Mouse (Mus musculus): ENCODE measurements at regions not wholly inside any gene's neighbourhood (a gene's known extent, or its start where the extent isn't known, plus 50 kb on each side); places are given as distances from the start of the nearest gene placed in this dataset.

- Histone ChIP-seq H3K9ac (replicated peaks; ENCODE audit: low read depth, low read length) (no peak overlapping the region), H3K4me1 (ENCODE audit: control insufficient read depth, insufficient read depth, low read length) (no peaks in the 10 kb centered on the region), H3K27me3 (ENCODE audit: control insufficient read depth, insufficient read depth, low read length) (no peaks in the 10 kb centered on the region), H3K36me3 (ENCODE audit: control insufficient read depth, insufficient read depth, low read length) (no peaks in the 10 kb centered on the region), H3K4me2 (ENCODE audit: low read depth, low read length) (no peak overlapping the region), H3K9me3 (ENCODE audit: control insufficient read depth, low read length) (no peaks in the 10 kb centered on the region), H3K27ac (ENCODE audit: low read depth, low read length) (no peak overlapping the region), H3K4me3 (ENCODE audit: low read depth, low read length) (no peak overlapping the region)
- 64% methylated on average over 2 of the region's 2 CpGs for WGBS
- ATAC-seq (ENCODE audit: low read depth), result no peak
Observed at GRCm38 (mm10) chr16:62506725-62507482, 279.7 kb downstream of the Nsun3 start.

GRCm38 (mm10) chr16:62500870-62501269 is 285.7 kb downstream of the Nsun3 start:
- ATAC-seq (ENCODE audit: low read depth), result peak; percentile 28; the same call in 1 of the 2 replicates
- no peaks in the 10 kb centered on the region for H3K4me1 ChIP-seq (ENCODE audit: control insufficient read depth, insufficient read depth, low read length)
- 73% methylated on average over 6 of the region's 6 CpGs for WGBS

DNA sequence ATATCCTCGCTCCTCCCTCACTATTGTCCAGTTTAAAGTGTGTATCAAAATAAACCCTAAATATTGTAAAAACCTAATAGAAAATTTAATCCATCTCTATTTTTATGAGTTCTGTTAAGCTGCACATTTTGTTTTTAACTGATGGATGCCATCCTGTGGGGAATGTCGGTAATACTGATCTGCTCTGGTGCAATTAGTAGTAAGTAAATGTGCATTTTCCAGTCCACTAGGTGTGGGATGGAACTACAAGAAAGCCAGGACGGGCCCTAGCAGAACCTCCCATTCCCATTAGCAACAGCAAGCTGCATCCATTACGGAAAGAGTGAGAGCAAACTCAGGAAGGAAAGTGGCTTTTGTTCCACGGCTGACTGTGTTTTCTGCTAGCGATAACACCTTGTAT is 286.3 kb downstream of the Nsun3 start:
- no peaks in the 10 kb centered on the region for H3K9me3 ChIP-seq (ENCODE audit: control insufficient read depth, low read length)
- no peaks in the 10 kb centered on the region for H3K27me3 ChIP-seq (ENCODE audit: control insufficient read depth, insufficient read depth, low read length)
- no peak overlapping the region for H3K9ac ChIP-seq (replicated peaks; ENCODE audit: low read depth, low read length)
- ATAC-seq (ENCODE audit: low read depth), result peak; percentile 54; the same call in 1 of the 2 replicates
- H3K36me3 ChIP-seq (ENCODE audit: control insufficient read depth, insufficient read depth, low read length), result no peaks in the 10 kb centered on the region
- H3K27ac ChIP-seq (ENCODE audit: low read depth, low read length), result no peak overlapping the region
- no peak overlapping the region for H3K4me3 ChIP-seq (ENCODE audit: low read depth, low read length)
- no peak overlapping the region for H3K4me2 ChIP-seq (ENCODE audit: low read depth, low read length)
- no peaks in the 10 kb centered on the region for H3K4me1 ChIP-seq (ENCODE audit: control insufficient read depth, insufficient read depth, low read length)
- WGBS, result 71% methylated on average over 6 of the region's 6 CpGs

More at GRCm38 (mm10) chr16:62500870-62501269, 285.7 kb downstream of the Nsun3 start:
- Histone ChIP-seq H3K4me3 (ENCODE audit: low read depth, low read length) (no peak overlapping the region), H3K4me2 (ENCODE audit: low read depth, low read length) (no peak overlapping the region), H3K9me3 (ENCODE audit: control insufficient read depth, low read length) (no peaks in the 10 kb centered on the region), H3K9ac (replicated peaks; ENCODE audit: low read depth, low read length) (no peak overlapping the region), H3K27me3 (ENCODE audit: control insufficient read depth, insufficient read depth, low read length) (no peaks in the 10 kb centered on the region), H3K27ac (ENCODE audit: low read depth, low read length) (no peak overlapping the region), H3K36me3 (ENCODE audit: control insufficient read depth, insufficient read depth, low read length) (no peaks in the 10 kb centered on the region)

- Histone ChIP-seq H3K27ac (ENCODE audit: low read depth, low read length) (no peak overlapping the region), H3K4me1 (ENCODE audit: control insufficient read depth, insufficient read depth, low read length) (no peaks in the 10 kb centered on the region), H3K9ac (replicated peaks; ENCODE audit: low read depth, low read length) (no peak overlapping the region), H3K4me2 (ENCODE audit: low read depth, low read length) (no peak overlapping the region), H3K27me3 (ENCODE audit: control insufficient read depth, insufficient read depth, low read length) (no peaks in the 10 kb centered on the region), H3K36me3 (ENCODE audit: control insufficient read depth, insufficient read depth, low read length) (no peaks in the 10 kb centered on the region), H3K4me3 (ENCODE audit: low read depth, low read length) (no peak overlapping the region), H3K9me3 (ENCODE audit: control insufficient read depth, low read length) (no peaks in the 10 kb centered on the region)
- 60% methylated on average over 5 of the region's 5 CpGs for WGBS
- no peak for ATAC-seq (ENCODE audit: low read depth)
Observed at GRCm38 (mm10) chr16:62498761-62499160, 287.9 kb downstream of the Nsun3 start.

DNA sequence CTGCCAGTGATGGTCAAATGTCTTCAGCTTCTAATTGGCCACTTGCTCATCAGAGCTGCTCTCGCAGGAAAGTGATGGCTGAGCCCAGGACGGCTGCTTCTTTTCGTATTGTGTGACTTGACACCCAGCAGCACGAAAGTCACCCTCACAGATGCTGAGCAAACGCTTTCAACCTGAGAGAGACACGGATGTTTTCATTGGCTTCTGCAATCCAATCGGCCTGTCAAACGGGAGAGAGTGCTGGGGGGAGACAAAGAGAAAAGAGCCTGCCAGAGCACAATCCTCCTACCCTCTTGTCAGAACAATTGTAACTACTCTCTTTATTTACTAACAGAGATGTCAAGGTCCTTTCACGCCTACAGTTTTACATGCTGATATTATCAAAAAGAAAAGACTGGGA is 289.9 kb downstream of the Nsun3 start:
- H3K4me3 ChIP-seq (ENCODE audit: low read depth, low read length), result no peak overlapping the region
- H3K9me3 ChIP-seq (ENCODE audit: control insufficient read depth, low read length), result no peaks in the 10 kb centered on the region
- no peak overlapping the region for H3K9ac ChIP-seq (replicated peaks; ENCODE audit: low read depth, low read length)
- H3K36me3 ChIP-seq (ENCODE audit: control insufficient read depth, insufficient read depth, low read length), result no peaks in the 10 kb centered on the region
- WGBS, result 50% methylated on average over 9 of the region's 9 CpGs
- H3K4me2 ChIP-seq (ENCODE audit: low read depth, low read length), result no peak overlapping the region
- H3K4me1 ChIP-seq (ENCODE audit: control insufficient read depth, insufficient read depth, low read length), result no peaks in the 10 kb centered on the region
- no peak for ATAC-seq (ENCODE audit: low read depth)
- no peak overlapping the region for H3K27ac ChIP-seq (ENCODE audit: low read depth, low read length)
- no peaks in the 10 kb centered on the region for H3K27me3 ChIP-seq (ENCODE audit: control insufficient read depth, insufficient read depth, low read length)

DNA sequence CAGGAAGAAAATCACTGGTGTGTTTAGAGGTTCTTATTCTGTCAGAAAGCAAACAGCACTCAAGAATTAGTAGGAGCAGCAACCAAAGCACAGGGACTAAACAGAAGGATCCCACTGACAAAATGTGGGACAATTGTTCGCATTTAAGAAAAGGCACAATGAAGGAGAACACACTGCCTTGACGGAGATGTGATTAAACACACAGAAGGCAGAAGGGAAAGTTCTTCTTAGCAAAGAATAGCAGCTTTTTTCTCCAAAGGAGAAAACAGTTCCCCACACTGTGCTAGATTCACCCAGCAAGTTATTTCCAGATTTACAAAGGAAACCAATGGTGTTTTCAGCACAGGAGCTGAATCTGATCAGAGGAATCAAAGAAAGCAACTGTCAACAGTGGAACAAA is 316.5 kb downstream of the Nsun3 start:
- ATAC-seq (ENCODE audit: low read depth), result no peak
- H3K4me3 ChIP-seq (ENCODE audit: low read depth, low read length), result no peak overlapping the region
- WGBS, result 38% methylated on average over 2 of the region's 2 CpGs
- no peak overlapping the region for H3K27ac ChIP-seq (ENCODE audit: low read depth, low read length)
- no peaks in the 10 kb centered on the region for H3K4me1 ChIP-seq (ENCODE audit: control insufficient read depth, insufficient read depth, low read length)
- no peaks in the 10 kb centered on the region for H3K9me3 ChIP-seq (ENCODE audit: control insufficient read depth, low read length)
- H3K4me2 ChIP-seq (ENCODE audit: low read depth, low read length), result no peak overlapping the region
- no peak overlapping the region for H3K9ac ChIP-seq (replicated peaks; ENCODE audit: low read depth, low read length)
- H3K27me3 ChIP-seq (ENCODE audit: control insufficient read depth, insufficient read depth, low read length), result no peaks in the 10 kb centered on the region
- no peaks in the 10 kb centered on the region for H3K36me3 ChIP-seq (ENCODE audit: control insufficient read depth, insufficient read depth, low read length)

DNA sequence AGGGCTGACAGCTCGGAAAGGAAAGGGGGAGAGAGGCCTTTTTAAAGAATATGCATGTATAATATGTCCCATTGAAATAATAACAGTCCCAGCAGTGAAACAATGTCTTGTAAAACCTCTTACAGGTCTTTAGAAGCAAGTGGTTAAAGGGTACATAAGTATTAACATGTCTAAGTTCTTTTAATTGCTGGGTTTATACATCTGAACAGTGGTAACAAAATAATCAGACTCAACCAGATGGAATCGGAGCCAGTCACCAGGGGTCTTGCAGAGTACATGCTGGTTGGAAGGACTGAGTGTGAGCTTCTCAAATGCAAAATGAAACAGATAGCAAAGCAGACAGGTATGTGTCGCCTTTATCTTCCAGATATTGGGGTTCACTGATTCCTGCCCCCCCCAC is 317.3 kb downstream of the Nsun3 start:
- H3K4me3 ChIP-seq (ENCODE audit: low read depth, low read length), result no peak overlapping the region
- ATAC-seq (ENCODE audit: low read depth), result no peak
- H3K4me2 ChIP-seq (ENCODE audit: low read depth, low read length), result no peak overlapping the region
- no peaks in the 10 kb centered on the region for H3K27me3 ChIP-seq (ENCODE audit: control insufficient read depth, insufficient read depth, low read length)
- H3K9me3 ChIP-seq (ENCODE audit: control insufficient read depth, low read length), result no peaks in the 10 kb centered on the region
- no peaks in the 10 kb centered on the region for H3K36me3 ChIP-seq (ENCODE audit: control insufficient read depth, insufficient read depth, low read length)
- H3K9ac ChIP-seq (replicated peaks; ENCODE audit: low read depth, low read length), result no peak overlapping the region
- H3K4me1 ChIP-seq (ENCODE audit: control insufficient read depth, insufficient read depth, low read length), result no peaks in the 10 kb centered on the region
- WGBS, result 57% methylated on average over 3 of the region's 3 CpGs
- no peak overlapping the region for H3K27ac ChIP-seq (ENCODE audit: low read depth, low read length)

DNA sequence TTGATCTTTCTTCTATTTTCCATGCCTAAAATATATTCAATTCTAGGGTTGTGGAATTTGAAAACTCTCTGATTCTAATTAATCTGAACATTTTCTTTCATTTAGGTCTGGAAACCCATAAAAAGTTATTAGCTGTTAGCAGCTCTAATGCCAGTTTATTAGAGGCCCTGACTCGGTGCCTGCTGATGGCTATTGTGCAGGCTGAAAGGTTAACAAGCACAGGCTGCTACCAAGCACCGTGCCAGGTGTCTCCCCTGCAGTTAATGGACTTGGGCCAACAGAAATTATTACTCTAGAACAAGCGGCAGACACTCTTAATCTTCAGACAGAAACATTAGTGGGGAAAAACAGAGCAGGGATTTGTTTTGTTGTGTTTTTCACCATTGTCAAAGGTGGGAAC is 317.8 kb downstream of the Nsun3 start:
- Histone ChIP-seq H3K4me1 (ENCODE audit: control insufficient read depth, insufficient read depth, low read length) (no peaks in the 10 kb centered on the region), H3K27me3 (ENCODE audit: control insufficient read depth, insufficient read depth, low read length) (no peaks in the 10 kb centered on the region), H3K36me3 (ENCODE audit: control insufficient read depth, insufficient read depth, low read length) (no peaks in the 10 kb centered on the region), H3K9me3 (ENCODE audit: control insufficient read depth, low read length) (no peaks in the 10 kb centered on the region), H3K4me3 (ENCODE audit: low read depth, low read length) (no peak overlapping the region), H3K27ac (ENCODE audit: low read depth, low read length) (no peak overlapping the region), H3K4me2 (ENCODE audit: low read depth, low read length) (no peak overlapping the region), H3K9ac (replicated peaks; ENCODE audit: low read depth, low read length) (no peak overlapping the region)
- 5% methylated on average over 3 of the region's 3 CpGs for WGBS
- no peak for ATAC-seq (ENCODE audit: low read depth)

DNA sequence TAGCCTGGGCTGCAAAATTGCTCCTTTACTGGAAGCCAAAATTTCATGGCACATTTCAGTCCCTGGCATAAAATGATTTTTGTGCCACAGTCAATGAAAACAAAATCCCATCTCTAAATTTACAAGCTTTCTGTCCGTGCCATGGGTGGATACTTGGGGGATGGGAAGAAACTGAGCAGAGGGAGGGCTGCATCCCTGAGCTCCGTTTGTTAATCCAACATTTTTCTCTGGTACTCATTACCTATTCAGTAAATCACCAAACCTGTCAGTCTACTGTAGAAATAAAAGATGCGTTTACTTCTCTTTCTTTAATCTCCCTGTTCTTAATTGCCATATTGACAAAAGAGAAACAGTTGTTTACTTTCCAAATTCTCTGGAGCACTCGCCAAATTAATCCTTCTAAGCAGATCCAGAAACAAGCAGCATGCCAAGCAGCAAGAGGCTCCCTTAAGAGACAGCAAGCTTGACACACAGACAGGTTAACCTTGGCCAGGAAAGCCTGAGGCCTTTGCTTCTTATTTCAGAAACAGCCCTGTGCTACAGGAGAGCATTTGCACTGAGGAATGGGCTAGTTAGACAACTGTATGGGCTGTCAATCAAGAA is 326.6 kb downstream of the Nsun3 start:
- H3K4me2 ChIP-seq (ENCODE audit: low read depth, low read length), result no peak overlapping the region
- no peak overlapping the region for H3K4me3 ChIP-seq (ENCODE audit: low read depth, low read length)
- WGBS, result 55% methylated on average over 4 of the region's 4 CpGs
- H3K9me3 ChIP-seq (ENCODE audit: control insufficient read depth, low read length), result no peaks in the 10 kb centered on the region
- ATAC-seq (ENCODE audit: low read depth), result no peak
- no peak overlapping the region for H3K9ac ChIP-seq (replicated peaks; ENCODE audit: low read depth, low read length)
- H3K36me3 ChIP-seq (ENCODE audit: control insufficient read depth, insufficient read depth, low read length), result no peaks in the 10 kb centered on the region
- no peak overlapping the region for H3K27ac ChIP-seq (ENCODE audit: low read depth, low read length)
- H3K4me1 ChIP-seq (ENCODE audit: control insufficient read depth, insufficient read depth, low read length), result no peaks in the 10 kb centered on the region
- H3K27me3 ChIP-seq (ENCODE audit: control insufficient read depth, insufficient read depth, low read length), result no peaks in the 10 kb centered on the region
